Mouse (Mus musculus) embryonic facial prominence, embryonic 13.5 days (tissue): ENCODE measurements around the gene Ier2. TPM values are rescaled to one million over a fixed set of nuclear protein-coding genes. Genes with fewer than 3 reads are reported as not detected.
"Not testable (repeated sequence)": the region's sequence is repeated elsewhere in the genome, so short reads cannot be mapped to it uniquely, and the experiment has no call there.

Source experiments
- ATAC-seq: fragments of 200-750 bp; cut with Nextera tagmentation; 2 replicates; pipeline ENCODE4 v1.8.0; 2017; ENCODE audit warnings: low read depth; ENCODE audit not compliant: insufficient number of reproducible peaks, insufficient read depth, low FRiP score, low TSS enrichment
- H3K27ac ChIP-seq: fragments of 300-500 bp; sonication (generic); 2 replicates; pipeline ENCODE4 v1.5.1; 2015; ENCODE audit warnings: moderate library complexity, mild to moderate bottlenecking, inconsistent platforms
- H3K27me3 ChIP-seq: fragments of 300-500 bp; sonication (generic); 2 replicates; pipeline ENCODE4 v1.6.1; 2015; ENCODE audit warnings: mild to moderate bottlenecking, inconsistent platforms
- H3K36me3 ChIP-seq: fragments of 300-500 bp; sonication (generic); 2 replicates; pipeline ENCODE4 v1.6.1; 2015; ENCODE audit warnings: mild to moderate bottlenecking, inconsistent platforms
- H3K4me1 ChIP-seq: fragments of 300-500 bp; sonication (generic); 2 replicates; pipeline ENCODE4 v1.6.1; 2015; ENCODE audit warnings: inconsistent platforms
- H3K4me2 ChIP-seq: fragments of 300-500 bp; sonication (generic); 2 replicates; pipeline ENCODE4 v1.6.1; 2015; ENCODE audit warnings: moderate library complexity, mild to moderate bottlenecking, inconsistent platforms
- H3K4me3 ChIP-seq: fragments of 300-500 bp; sonication (generic); 2 replicates; pipeline ENCODE4 v1.5.1; 2015; ENCODE audit warnings: mild to moderate bottlenecking, inconsistent platforms
- H3K9ac ChIP-seq: fragments of 300-500 bp; sonication (generic); 2 replicates; pipeline ENCODE4 v1.6.1; 2015; ENCODE audit warnings: mild to moderate bottlenecking, inconsistent platforms
- H3K9me3 ChIP-seq: fragments of 300-500 bp; sonication (generic); 2 replicates; pipeline ENCODE4 v1.6.1; 2016; ENCODE audit warnings: inconsistent platforms
- WGBS: fragments of 180-500 bp; shearing (Covaris S2); methylation state at CpG from one replicate; pipeline ENCODE4 v1.1.7; 2015; ENCODE audit warnings: mixed read lengths; 5-methylcytosine and 5-hydroxymethylcytosine counted together
- polyA plus RNA-seq: library from polyadenylated mRNA; unstranded; fragments of >200 nt; fragmentation: Nextera tagmentation; extraction: Ambion mirVana; gene quantifications from 2 replicates; pipeline ENCODE4 v1.2.1, GENCODE M21; 2015

The Ier2 gene
- polyA plus RNA-seq, 1 experiment from 2014 or later: 64.3 TPM

DNA sequence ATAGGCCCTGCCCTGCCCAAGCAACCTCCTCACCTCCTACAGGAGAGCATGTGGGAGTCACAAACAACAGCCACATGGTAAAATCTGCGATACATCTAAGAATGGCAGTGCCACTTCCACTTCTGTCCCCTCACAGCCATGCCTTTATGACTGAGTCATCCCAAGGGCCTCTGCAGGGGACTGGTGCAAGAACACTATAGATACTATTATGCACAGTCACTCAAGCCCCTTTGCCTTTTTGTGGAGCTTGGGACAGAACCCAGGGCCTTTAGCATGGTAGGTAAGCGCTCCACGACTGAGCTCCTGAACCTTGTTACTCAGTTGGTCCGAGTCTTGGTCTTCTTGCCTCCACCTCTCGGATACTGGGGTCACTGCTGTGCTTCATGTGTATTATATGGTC lies 14.7 kb upstream of the Ier2 start:
- Histone ChIP-seq H3K27me3 (no peaks in the 10 kb centered on the region), H3K9ac (no peak overlapping the region), H3K36me3 (peaks cover 54% of the 10 kb centered on the region), H3K4me2 (no peak overlapping the region), H3K9me3 (no peaks in the 10 kb centered on the region), H3K27ac (no peak overlapping the region), H3K4me3 (no peak overlapping the region), H3K4me1 (peaks cover 9% of the 10 kb centered on the region)
- ATAC-seq: no peak
- WGBS: 93% methylated on average over 5 of the region's 5 CpGs

DNA sequence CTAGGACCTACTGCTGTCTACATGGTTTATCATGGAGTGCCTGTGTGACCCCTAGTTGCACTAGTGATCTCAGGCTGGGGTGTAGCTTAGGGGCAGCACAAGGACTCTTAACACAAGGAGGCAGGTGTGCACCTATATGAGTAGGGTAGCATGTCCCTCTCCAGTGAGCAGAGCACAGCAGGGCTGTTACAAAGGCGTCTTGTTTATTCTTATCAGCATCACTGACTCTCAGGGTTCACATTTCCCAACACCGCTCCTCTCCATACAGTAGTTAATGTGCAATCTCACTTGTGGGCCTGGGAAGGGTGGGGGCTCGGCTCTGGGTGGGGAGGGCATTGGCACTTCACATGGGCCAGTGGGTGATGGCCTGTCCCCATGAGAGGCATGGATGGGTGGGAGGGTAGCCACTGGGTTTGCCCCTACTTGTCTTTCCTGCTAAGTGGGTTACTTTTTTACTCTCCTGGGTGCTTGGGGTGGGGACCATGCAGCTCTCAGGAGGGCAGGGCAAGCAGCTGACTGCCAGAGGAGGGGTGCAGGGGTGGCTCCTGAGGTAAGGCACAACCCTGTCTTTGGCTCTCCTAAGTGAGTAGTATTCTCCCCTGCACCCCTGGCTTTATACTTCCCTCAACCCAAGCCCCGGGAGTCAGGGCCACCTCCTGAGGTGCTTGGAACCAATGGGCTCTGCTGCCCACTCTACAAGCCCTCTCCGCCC lies 7.8 kb upstream of the Ier2 start:
- H3K4me1 ChIP-seq: peaks cover 15% of the 10 kb centered on the region
- not testable (repeated sequence) for H3K4me2 ChIP-seq, H3K9me3 ChIP-seq, ATAC-seq, H3K9ac ChIP-seq, H3K27me3 ChIP-seq, H3K4me3 ChIP-seq, H3K27ac ChIP-seq
- WGBS: 95% methylated on average over 5 of the region's 5 CpGs
- peaks cover 73% of the 10 kb centered on the region for H3K36me3 ChIP-seq

DNA sequence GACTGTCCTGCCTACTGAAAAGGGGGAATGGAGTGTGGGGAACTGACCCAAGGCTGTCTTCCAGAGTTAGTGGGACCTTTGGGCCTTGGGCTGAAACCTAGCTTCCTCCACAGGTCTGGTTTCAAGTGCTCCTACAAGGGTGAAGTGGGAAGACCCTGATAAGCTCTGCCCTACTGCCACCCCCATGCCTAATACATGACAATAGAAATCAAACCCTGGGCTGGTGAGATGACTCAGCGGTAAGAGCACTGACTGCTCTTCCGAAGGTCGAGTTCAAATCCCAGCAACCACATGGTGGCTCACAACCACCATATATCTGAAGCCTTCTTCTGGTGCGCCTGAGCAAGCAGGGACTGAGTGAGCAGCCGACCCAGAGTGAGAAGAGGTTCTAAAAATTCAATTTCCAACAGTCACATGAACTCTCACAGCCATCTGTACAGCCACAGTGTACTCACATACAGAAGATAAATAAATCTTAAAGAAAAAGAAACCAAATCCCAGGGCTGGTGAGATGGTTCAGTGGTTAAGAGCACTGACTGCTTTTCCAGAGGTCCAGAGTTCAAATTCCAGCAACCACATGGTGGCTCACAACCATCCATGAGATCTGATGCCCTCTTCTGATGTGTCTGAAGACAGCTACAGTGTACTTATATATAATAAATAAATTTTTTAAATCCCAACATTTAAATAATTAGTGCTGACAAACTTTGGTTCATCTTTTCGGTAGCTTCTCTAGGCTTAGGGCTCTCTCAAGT lies 6.3 kb upstream of the Ier2 start:
- H3K27ac ChIP-seq: 0 out of 2 replicates have a peak overlapping the region, but pooled peaks have one; percentile 12
- WGBS: 86% methylated on average over 6 of the region's 6 CpGs
- no peak overlapping the region for H3K4me2 ChIP-seq
- H3K9ac ChIP-seq: no peak overlapping the region
- no peak overlapping the region for H3K4me3 ChIP-seq
- H3K36me3 ChIP-seq: peaks cover 58% of the 10 kb centered on the region
- ATAC-seq: no peak
- peaks cover 15% of the 10 kb centered on the region for H3K4me1 ChIP-seq
- H3K9me3 ChIP-seq: no peaks in the 10 kb centered on the region
- H3K27me3 ChIP-seq: no peaks in the 10 kb centered on the region

DNA sequence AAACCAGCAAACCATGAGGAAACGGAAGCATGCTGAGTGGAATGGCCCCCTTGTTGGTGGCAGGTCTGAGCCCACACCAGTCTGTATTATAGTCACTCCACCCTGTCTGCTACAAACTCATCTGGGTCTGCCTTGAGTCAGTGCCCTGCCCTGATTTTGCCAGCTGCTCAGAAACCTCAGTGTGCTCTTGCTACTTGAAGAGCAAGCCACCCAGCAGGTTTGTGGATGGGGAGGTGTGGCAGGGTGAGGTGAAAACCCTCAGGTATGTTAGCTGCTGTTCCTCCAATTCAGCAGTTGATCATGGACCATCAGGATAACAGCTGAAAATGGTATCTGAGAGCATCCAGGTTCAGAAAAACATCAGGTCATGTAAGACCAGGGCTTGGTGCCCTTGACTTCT lies 5.4 kb upstream of the Ier2 start:
- peaks cover 20% of the 10 kb centered on the region for H3K4me1 ChIP-seq
- no peak overlapping the region for H3K27ac ChIP-seq
- H3K4me3 ChIP-seq: no peak overlapping the region
- 69% methylated on average over 1 of the region's 1 CpGs for WGBS
- H3K27me3 ChIP-seq: no peaks in the 10 kb centered on the region
- H3K9me3 ChIP-seq: no peaks in the 10 kb centered on the region
- H3K9ac ChIP-seq: no peak overlapping the region
- H3K4me2 ChIP-seq: no peak overlapping the region
- no peak for ATAC-seq
- H3K36me3 ChIP-seq: peaks cover 50% of the 10 kb centered on the region

DNA sequence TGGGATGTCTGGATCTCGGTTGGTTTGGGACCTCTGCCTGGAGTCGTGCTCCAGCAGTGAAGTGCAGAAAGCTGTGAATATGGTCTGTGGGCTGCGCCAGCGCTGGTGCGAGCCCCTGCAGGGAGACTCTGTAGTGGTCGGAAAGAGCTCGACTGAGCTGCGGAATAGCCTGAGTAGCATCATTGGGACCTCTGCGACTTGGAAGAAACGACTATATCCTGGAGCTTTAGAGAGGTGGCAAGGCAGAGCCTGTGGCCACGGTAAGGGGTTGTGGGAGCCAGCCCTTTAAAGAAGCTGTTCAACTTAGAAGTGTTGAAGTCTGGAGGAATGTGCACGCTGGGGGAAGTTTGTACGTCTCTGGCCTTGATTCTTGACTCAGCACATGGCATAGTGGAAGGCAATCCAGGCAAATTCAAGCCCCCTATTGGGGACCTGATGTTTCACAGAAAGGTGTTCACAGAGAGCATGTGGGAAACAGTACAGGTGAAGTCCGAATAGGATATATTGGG lies 2.8 kb upstream of the Ier2 start:
- Histone ChIP-seq H3K4me1 (peaks cover 30% of the 10 kb centered on the region), H3K4me3 (peak overlapping the region; percentile 85), H3K9ac (peak overlapping the region; percentile 84), H3K4me2 (peak overlapping the region; percentile 87), H3K9me3 (no peaks in the 10 kb centered on the region), H3K27me3 (no peaks in the 10 kb centered on the region), H3K27ac (peak overlapping the region; percentile 96), H3K36me3 (peaks cover 26% of the 10 kb centered on the region)
- 1% methylated on average over 14 of the region's 14 CpGs for WGBS
- no peak for ATAC-seq

DNA sequence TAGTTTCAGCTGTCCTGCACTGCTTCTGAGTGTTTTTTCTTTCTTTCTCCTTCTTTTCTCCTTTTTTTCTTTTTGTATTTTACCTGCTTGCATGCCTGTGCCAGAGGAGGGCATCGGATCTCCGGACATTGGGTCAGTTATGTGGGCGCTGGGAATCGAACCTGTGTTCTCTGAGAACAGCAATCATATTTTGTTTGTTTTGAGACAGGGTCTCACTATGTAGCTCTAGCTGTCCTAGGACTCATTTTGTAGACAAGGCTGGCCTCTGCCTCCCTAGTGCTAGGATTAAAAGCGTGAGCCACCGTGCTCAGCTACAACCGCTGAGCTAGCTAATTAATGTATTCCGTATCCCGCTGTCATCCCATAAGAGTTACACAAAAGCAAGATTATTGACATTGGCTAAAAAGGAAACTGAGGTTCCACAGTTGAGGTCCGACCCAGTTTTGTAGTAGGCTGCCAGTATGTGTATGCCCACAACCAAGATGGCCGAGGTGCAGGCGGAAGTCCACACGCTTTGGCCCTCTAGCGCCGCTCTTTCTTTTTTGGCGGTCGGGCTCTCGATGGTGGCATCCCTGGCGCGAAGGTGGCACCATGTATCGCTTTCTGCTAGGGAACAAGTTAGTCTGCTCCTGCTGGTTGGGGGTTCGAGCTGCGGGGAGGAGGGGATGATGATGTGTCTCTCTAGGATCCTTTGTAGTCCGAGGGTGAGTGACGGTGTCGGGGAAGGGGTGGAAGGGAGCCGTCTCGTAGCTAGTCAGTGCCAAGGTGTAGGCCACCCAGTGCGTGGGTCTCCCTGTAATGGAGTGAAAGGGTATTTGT lies 2.1 kb upstream of the Ier2 start:
- no peak for ATAC-seq
- Histone ChIP-seq H3K9ac (peak overlapping the region; percentile 84), H3K4me1 (peaks cover 36% of the 10 kb centered on the region), H3K27ac (peak overlapping the region; percentile 96), H3K4me2 (peak overlapping the region; percentile 87), H3K36me3 (peaks cover 19% of the 10 kb centered on the region), H3K27me3 (no peaks in the 10 kb centered on the region), H3K9me3 (no peaks in the 10 kb centered on the region), H3K4me3 (peak overlapping the region; percentile 85)
- under 1% methylated on average over 29 of the region's 29 CpGs for WGBS

DNA sequence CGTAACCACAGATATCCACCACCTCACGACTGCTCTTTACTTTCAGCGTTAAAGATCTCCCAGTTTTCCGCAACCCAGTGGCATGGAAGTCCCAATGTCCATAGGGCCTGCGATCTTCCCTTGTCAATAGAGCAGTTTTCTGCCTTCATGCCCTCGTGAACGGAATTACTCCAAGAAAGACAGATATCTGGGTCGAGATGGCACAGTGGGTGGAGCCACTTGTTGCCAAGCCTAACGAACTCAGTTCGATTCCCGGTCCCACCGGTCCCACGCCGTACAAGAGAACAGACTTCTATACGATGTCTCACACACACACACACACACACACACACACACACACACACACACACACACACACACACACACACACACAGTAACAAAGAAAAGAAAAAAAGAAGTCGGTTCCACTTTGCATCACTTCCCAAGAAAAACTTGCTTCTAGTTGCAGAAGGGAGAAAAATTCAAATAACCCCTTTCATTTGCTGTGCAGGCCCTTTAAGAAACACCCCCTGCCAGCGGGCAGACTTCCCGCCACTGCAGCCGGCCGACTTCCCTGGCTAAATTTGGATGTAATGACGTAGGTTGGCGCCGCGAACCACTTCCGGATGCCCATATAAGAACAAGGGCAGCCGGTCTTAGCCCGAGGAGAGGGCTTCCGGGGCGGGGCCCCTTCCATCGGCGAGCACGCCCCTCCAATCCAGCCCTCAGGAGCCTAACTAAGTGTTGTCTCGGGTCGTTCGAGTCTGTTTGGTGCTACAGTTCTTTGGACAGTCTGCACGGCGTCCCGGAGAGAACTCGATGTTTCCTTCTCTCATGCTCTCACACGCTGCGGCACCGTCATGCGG lies 1.1 kb upstream of the Ier2 start:
- H3K4me1 ChIP-seq: peaks cover 45% of the 10 kb centered on the region
- H3K36me3 ChIP-seq: peaks cover 10% of the 10 kb centered on the region
- WGBS: 1% methylated on average over 43 of the region's 43 CpGs
- H3K4me2 ChIP-seq: peak overlapping the region; percentile 87
- no peaks in the 10 kb centered on the region for H3K9me3 ChIP-seq
- H3K4me3 ChIP-seq: peak overlapping the region; percentile 85
- peak overlapping the region; percentile 84 for H3K9ac ChIP-seq
- peak overlapping the region; percentile 96 for H3K27ac ChIP-seq
- ATAC-seq: peak; percentile 78
- no peaks in the 10 kb centered on the region for H3K27me3 ChIP-seq

DNA sequence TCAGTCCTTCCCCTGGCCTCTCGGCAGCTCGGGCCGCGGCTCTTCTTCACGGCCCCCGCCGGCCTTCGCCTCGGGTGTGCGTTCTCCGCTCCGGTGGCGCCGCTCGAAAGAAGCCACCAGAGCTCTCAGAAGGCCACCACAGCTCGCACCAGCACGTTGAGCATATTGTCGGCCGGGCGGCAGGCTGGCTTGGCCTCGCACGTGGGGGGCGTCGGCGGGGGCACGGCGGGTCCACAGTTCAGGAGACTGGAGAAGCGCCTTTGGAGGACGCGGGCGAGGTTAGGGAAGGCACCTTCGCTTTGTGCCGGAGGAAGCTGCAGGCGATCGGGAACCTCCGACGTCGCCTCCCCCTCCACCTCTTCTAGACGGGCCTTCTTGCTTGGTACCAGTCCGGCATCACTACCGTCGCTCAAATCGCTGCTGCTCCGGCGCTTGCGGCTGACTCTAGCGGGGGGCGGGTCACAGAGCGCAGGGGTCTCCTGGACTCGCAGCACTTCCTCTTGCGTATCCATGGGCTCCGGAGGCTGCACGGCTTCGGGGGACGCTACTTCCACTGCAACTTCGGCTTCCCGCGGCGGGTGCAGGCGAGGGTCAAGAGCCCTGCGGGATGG lies 586 bp downstream of the Ier2 start:
- peaks cover 56% of the 10 kb centered on the region for H3K4me1 ChIP-seq
- H3K9ac ChIP-seq: peak overlapping the region; percentile 94
- under 1% methylated on average over 61 of the region's 61 CpGs for WGBS
- no peaks in the 10 kb centered on the region; the same call in 1 of the 2 replicates for H3K36me3 ChIP-seq
- ATAC-seq: no peak
- no peaks in the 10 kb centered on the region for H3K27me3 ChIP-seq
- H3K27ac ChIP-seq: peak overlapping the region; percentile 96
- H3K4me3 ChIP-seq: peak overlapping the region; percentile 85
- no peaks in the 10 kb centered on the region for H3K9me3 ChIP-seq
- H3K4me2 ChIP-seq: peak overlapping the region; percentile 87

DNA sequence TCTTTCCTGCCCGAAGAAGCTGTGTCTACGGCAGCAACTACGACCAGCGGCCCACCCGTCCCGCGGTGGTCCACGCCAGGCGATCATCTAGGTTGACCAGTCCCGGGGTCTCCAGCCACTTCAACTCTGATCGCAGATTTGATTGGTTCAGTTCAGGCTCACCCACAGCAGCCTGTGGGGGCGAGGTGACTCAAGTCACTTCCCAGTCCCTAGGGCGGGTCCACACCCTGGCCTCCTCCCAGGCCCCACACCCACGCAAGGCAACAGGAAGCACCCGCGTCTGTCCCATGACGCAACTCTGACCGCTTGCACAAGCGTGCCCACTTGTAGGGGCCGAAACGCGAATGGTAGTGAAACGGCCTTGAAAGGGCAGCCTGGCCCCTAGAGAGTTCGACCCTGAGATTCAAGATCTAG lies 1.2 kb downstream of the Ier2 start:
- H3K36me3 ChIP-seq: no peaks in the 10 kb centered on the region
- ATAC-seq: no peak
- peak overlapping the region; percentile 94 for H3K9ac ChIP-seq
- 0% methylated on average over 24 of the region's 24 CpGs for WGBS
- peak overlapping the region; percentile 87 for H3K4me2 ChIP-seq
- H3K27ac ChIP-seq: peak overlapping the region; percentile 96
- no peaks in the 10 kb centered on the region for H3K27me3 ChIP-seq
- H3K4me3 ChIP-seq: peak overlapping the region; percentile 85
- H3K9me3 ChIP-seq: no peaks in the 10 kb centered on the region
- H3K4me1 ChIP-seq: peaks cover 58% of the 10 kb centered on the region

DNA sequence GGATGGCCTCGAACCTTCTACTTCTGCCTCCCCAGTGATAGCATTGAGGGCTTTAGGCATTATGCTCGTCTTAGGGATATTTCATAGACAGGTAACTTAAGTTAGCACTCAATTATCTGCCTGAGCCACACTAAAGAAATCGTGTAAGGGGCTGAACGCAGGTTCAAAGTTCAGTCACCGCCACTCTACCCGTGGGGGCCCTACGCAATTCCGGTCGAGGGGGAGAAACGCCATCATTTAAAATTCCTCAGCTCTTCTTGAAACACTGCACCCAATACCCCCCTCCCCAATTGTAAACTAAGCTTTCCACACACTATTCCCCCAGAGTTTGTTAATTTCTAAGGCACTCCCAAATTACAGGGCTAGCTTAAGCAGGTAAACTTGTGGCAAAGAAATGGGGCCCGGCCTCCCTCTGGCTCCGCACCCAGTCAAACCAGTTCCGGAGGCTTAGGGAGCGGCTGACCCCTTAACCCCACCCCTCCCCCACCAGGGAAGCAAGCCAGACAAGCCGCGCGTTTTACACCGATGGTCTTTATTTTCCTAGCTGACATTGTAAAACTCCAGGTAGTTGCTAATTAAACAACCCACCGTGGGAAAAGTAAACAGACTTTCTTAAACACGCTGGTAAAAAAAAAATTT lies 1.7 kb downstream of the Ier2 start:
- no peak for ATAC-seq
- Histone ChIP-seq H3K4me1 (peaks cover 58% of the 10 kb centered on the region), H3K27me3 (no peaks in the 10 kb centered on the region)

More for the DNA sequence above, 1.7 kb downstream of the Ier2 start:
- H3K27ac ChIP-seq: peak overlapping the region; percentile 96
- peak overlapping the region; percentile 94 for H3K9ac ChIP-seq
- H3K4me2 ChIP-seq: peak overlapping the region; percentile 87
- H3K9me3 ChIP-seq: no peaks in the 10 kb centered on the region
- 1% methylated on average over 20 of the region's 20 CpGs for WGBS
- H3K36me3 ChIP-seq: no peaks in the 10 kb centered on the region
- H3K4me3 ChIP-seq: peak overlapping the region; percentile 85
